Mouse (Mus musculus) heart, adult 2 months (tissue): ENCODE data around the gene Fasn. TPM values are rescaled to one million over a fixed set of nuclear protein-coding genes. Genes with fewer than 3 reads are reported as not detected.
"Not testable (repeated sequence)": the region's sequence is repeated elsewhere in the genome, so short reads cannot be mapped to it uniquely, and the experiment has no call there.

Experiments used
- DNase-seq, 2 experiments: peaks; one replicate each; pipeline ENCODE4 v3.0.0; 2021
- H3K27ac ChIP-seq: fragments of 200-600 bp; 2 replicates; pipeline ENCODE4 v1.8.1; 2022
- H3K27me3 ChIP-seq: fragments of 200-500 bp; 2 replicates; pipeline ENCODE4 v1.6.1; 2012; ENCODE audit warnings: mild to moderate bottlenecking, low read length, inconsistent platforms, mixed read lengths; ENCODE audit not compliant: control insufficient read depth, insufficient read depth
- H3K36me3 ChIP-seq: fragments of 200-500 bp; 2 replicates; pipeline ENCODE4 v1.6.1; 2012; ENCODE audit warnings: low read length, inconsistent platforms; ENCODE audit not compliant: control insufficient read depth, insufficient read depth
- H3K4me1 ChIP-seq: fragments of 200-500 bp; 2 replicates; pipeline ENCODE4 v1.6.1; 2011; ENCODE audit warnings: low read length; ENCODE audit not compliant: control insufficient read depth, insufficient read depth
- H3K4me3 ChIP-seq: fragments of 200-600 bp; 2 replicates; pipeline ENCODE4 v1.8.1; 2022
- H3K79me2 ChIP-seq: fragments of 200-500 bp; replicated peaks from 2 replicates; pipeline ENCODE4 v1.6.1; 2012; ENCODE audit warnings: mild to moderate bottlenecking, inconsistent platforms, low read length, moderate library complexity, mixed read lengths; ENCODE audit not compliant: control insufficient read depth, insufficient read depth
- H3K9ac ChIP-seq: fragments of 200-500 bp; 2 replicates; pipeline ENCODE4 v1.6.1; 2012; ENCODE audit warnings: low read depth, mild to moderate bottlenecking, control low read depth, inconsistent platforms, low read length, mixed read lengths
- CTCF ChIP-seq: fragments of 200-600 bp; IDR thresholded peaks from 2 replicates; pipeline ENCODE4 v1.8.1; 2022; ENCODE audit warnings: antibody characterized with exemption, mild to moderate bottlenecking, moderate library complexity
- EP300 ChIP-seq: fragments of 200-500 bp; IDR thresholded peaks from 2 replicates; pipeline ENCODE4 v1.6.1; 2011; ENCODE audit warnings: low read depth, low read length, control low read depth; ENCODE audit not compliant: insufficient read depth
- POLR2A ChIP-seq: fragments of 200-500 bp; IDR thresholded peaks from 2 replicates; pipeline ENCODE4 v1.6.1; 2011; ENCODE audit warnings: mild to moderate bottlenecking, low read depth, low read length, control low read depth; ENCODE audit not compliant: insufficient read depth
- WGBS: fragments of 180-500 bp; shearing (Covaris S2); methylation state at CpG from one replicate; pipeline ENCODE4 v1.1.7; 2018; 5-methylcytosine and 5-hydroxymethylcytosine counted together
- intact Hi-C: fragments of 180-260 bp; cut with DNase I; formaldehyde crosslinking; loops from one replicate; pipeline ENCODE4 v1.15.1; 2025
- polyA plus RNA-seq: library from polyadenylated mRNA; depleted of rRNA; stranded (reverse); fragments of >200 nt; gene quantifications from 2 replicates; pipeline ENCODE4 v1.2.3, GENCODE M21; 2012
- total RNA-seq, 2 experiments: library from RNA; stranded (reverse); gene quantifications; 2 replicates each; pipeline ENCODE4 v1.2.3; 2021

Fasn gene
- total and polyA plus RNA-seq, 3 experiments: 22.0 to 731 (median 32.1) TPM

- H3K27ac ChIP-seq: no peak overlapping the region
- intact Hi-C loops: loop anchor here (10.0 kb wide), 1 partner anchor 259 kb away; no protein-coding TSS in a partner anchor
- H3K9ac ChIP-seq: no peak overlapping the region
- TF ChIP-seq CTCF (no peak), EP300 (no peak), POLR2A (no peak)
- 80% methylated on average over 7 of the region's 7 CpGs for WGBS
- H3K79me2 ChIP-seq: no peaks in the 10 kb centered on the region
- H3K27me3 ChIP-seq: no peaks in the 10 kb centered on the region
- no peak for DNase-seq
- no peak overlapping the region for H3K4me3 ChIP-seq
- H3K36me3 ChIP-seq: no peaks in the 10 kb centered on the region
- no peaks in the 10 kb centered on the region for H3K4me1 ChIP-seq
Observed at GRCm38 (mm10) chr11:120773463-120774190, 50.7 kb downstream of the Fasn start.

- no peak overlapping the region for H3K4me3 ChIP-seq
- intact Hi-C loops: loop anchor here (10.0 kb wide), 1 partner anchor 258 kb away; no protein-coding TSS in a partner anchor
- no peaks in the 10 kb centered on the region for H3K27me3 ChIP-seq
- no peaks in the 10 kb centered on the region for H3K36me3 ChIP-seq
- no peak overlapping the region for H3K9ac ChIP-seq
- no peaks in the 10 kb centered on the region for H3K4me1 ChIP-seq
- 70% methylated on average over 3 of the region's 3 CpGs for WGBS
- H3K79me2 ChIP-seq: no peaks in the 10 kb centered on the region
- no peak overlapping the region for H3K27ac ChIP-seq
- TF ChIP-seq POLR2A (no peak), CTCF (no peak), EP300 (no peak)
- no peak for DNase-seq
Observed at GRCm38 (mm10) chr11:120772749-120773148, 51.6 kb downstream of the Fasn start.

GRCm38 (mm10) chr11:120768206-120768605 is 56.1 kb downstream of the Fasn start:
- H3K79me2 ChIP-seq: no peaks in the 10 kb centered on the region
- H3K27ac ChIP-seq: no peak overlapping the region
- no peaks in the 10 kb centered on the region for H3K27me3 ChIP-seq
- DNase-seq: no peak
- H3K4me3 ChIP-seq: no peak overlapping the region
- no peaks in the 10 kb centered on the region for H3K36me3 ChIP-seq
- WGBS: 55% methylated on average over 1 of the region's 1 CpGs
- intact Hi-C loops: no loop called here
- H3K9ac ChIP-seq: no peak overlapping the region
- no peak for TF ChIP-seq EP300
- no peak for TF ChIP-seq CTCF
- TF ChIP-seq POLR2A: no peak
- no peaks in the 10 kb centered on the region for H3K4me1 ChIP-seq

- 46% methylated on average over 4 of the region's 7 CpGs for WGBS
- DNase-seq, H3K4me1 ChIP-seq, H3K27ac ChIP-seq, H3K36me3 ChIP-seq, H3K79me2 ChIP-seq, H3K4me3 ChIP-seq, intact Hi-C loops, H3K27me3 ChIP-seq, H3K9ac ChIP-seq: not testable (repeated sequence)
Observed at GRCm38 (mm10) chr11:120767023-120767422, 57.3 kb downstream of the Fasn start.

- intact Hi-C loops, H3K79me2 ChIP-seq, H3K27ac ChIP-seq, H3K27me3 ChIP-seq, DNase-seq, H3K36me3 ChIP-seq, H3K4me3 ChIP-seq, H3K4me1 ChIP-seq, H3K9ac ChIP-seq: not testable (repeated sequence)
- WGBS: 5% methylated on average over 9 of the region's 23 CpGs
Observed at GRCm38 (mm10) chr11:120763121-120763999, 61.0 kb downstream of the Fasn start.

- H3K79me2 ChIP-seq, H3K27me3 ChIP-seq, intact Hi-C loops, H3K9ac ChIP-seq, DNase-seq, H3K4me1 ChIP-seq, H3K4me3 ChIP-seq, H3K27ac ChIP-seq, H3K36me3 ChIP-seq: not testable (repeated sequence)
- WGBS: 8% methylated on average over 14 of the region's 14 CpGs
Observed at GRCm38 (mm10) chr11:120762672-120763041, 61.7 kb downstream of the Fasn start, which contains the start of gene Hmga1b. Gene Hmga1b (plus strand): TSS chr11:120762794.
